ENCODE assay signal across 9 mouse cellular contexts in genomic region chr15:78205192-78205591, GRCm38 (mm10). TPM values are rescaled to one million over a fixed set of nuclear protein-coding genes. Genes with fewer than 3 reads are reported as not detected.
DNase-seq lines count a peak whose midpoint lies in the region; ATAC-seq and TF ChIP-seq lines count a peak whose summit lies in the region.
"Had no signal": no experiment of that assay in that cellular context is flagged by ENCODE, and none has a peak within 500 bp of the region (broad histone marks: within the 10 kb centered on the region; RNA-seq: fewer than 3 reads in every experiment).

No protein-coding gene starts in this region.

- no peak overlapping the region for H3K4me3 ChIP-seq in forebrain, embryonic 14.5 days (ENCODE audit: low read depth, low read length)
- H3K4me3 ChIP-seq in forebrain, embryonic 15.5 days = no peak overlapping the region
- no peak overlapping the region for H3K4me3 ChIP-seq in midbrain, postnatal 0 days (ENCODE audit: low read depth, low read length)
- H3K4me3 ChIP-seq in midbrain, embryonic 10.5 days = no peak overlapping the region
- H3K4me3 ChIP-seq in kidney, postnatal 0 days (replicated peaks; ENCODE audit: low read depth, low read length) = no peak overlapping the region
- H3K4me3 ChIP-seq in stomach, postnatal 0 days (ENCODE audit: low read depth, low read length) = no peak overlapping the region

- ATAC-seq in forebrain, embryonic 14.5 days = peak; percentile 37; the same call in 1 of the 2 replicates
- ATAC-seq in forebrain, embryonic 15.5 days (replicated peaks) = no peak; the same call in 1 of the 2 replicates
- ATAC-seq in midbrain, postnatal 0 days (ENCODE audit: low FRiP score) = 0 out of 2 replicates have a peak, but pooled peaks have one; percentile 38
- no peak for ATAC-seq in kidney, postnatal 0 days (replicated peaks; ENCODE audit: low FRiP score, low read depth)
- ATAC-seq in stomach, postnatal 0 days (ENCODE audit: low FRiP score, low TSS enrichment) = no peak
- no peak for ATAC-seq in inflammation-experienced regulatory T-cells, adult 6 months

- TF ChIP-seq EP300 in stomach, postnatal 0 days (optimal IDR thresholded peaks at IDR 0.05) = no peak

- no peak overlapping the region for H3K9ac ChIP-seq in forebrain, embryonic 14.5 days (ENCODE audit: low read length)
- H3K9ac ChIP-seq in forebrain, embryonic 15.5 days (replicated peaks) = no peak overlapping the region
- no peak overlapping the region for H3K9ac ChIP-seq in midbrain, postnatal 0 days (replicated peaks; ENCODE audit: low read length, poor library complexity, severe bottlenecking)
- no peak overlapping the region for H3K9ac ChIP-seq in kidney, postnatal 0 days (ENCODE audit: low read depth, low read length)
- H3K9ac ChIP-seq in stomach, postnatal 0 days (ENCODE audit: low read length) = no peak overlapping the region
- H3K9ac ChIP-seq: heart, embryonic 13.5 days had no signal

- peaks cover 23% of the 10 kb centered on the region for H3K27me3 ChIP-seq in forebrain, embryonic 14.5 days (replicated peaks; ENCODE audit: control insufficient read depth, insufficient read depth, low read length)
- peaks cover 15% of the 10 kb centered on the region for H3K27me3 ChIP-seq in forebrain, embryonic 15.5 days
- peaks cover 38% of the 10 kb centered on the region for H3K27me3 ChIP-seq in midbrain, postnatal 0 days (ENCODE audit: insufficient read depth, low read length)
- H3K27me3 ChIP-seq in midbrain, embryonic 10.5 days (ENCODE audit: low read depth, poor library complexity, severe bottlenecking) = peaks cover 55% of the 10 kb centered on the region
- peaks cover 24% of the 10 kb centered on the region for H3K27me3 ChIP-seq in kidney, postnatal 0 days (ENCODE audit: insufficient read depth, low read length)
- H3K27me3 ChIP-seq in stomach, postnatal 0 days (ENCODE audit: control insufficient read depth, insufficient read depth, low read length) = peaks cover 2% of the 10 kb centered on the region; the same call in 1 of the 2 replicates

- H3K4me1 ChIP-seq in forebrain, embryonic 14.5 days (ENCODE audit: control insufficient read depth, insufficient read depth, low read length) = peaks cover 8% of the 10 kb centered on the region; the same call in 1 of the 2 replicates
- peaks cover 15% of the 10 kb centered on the region for H3K4me1 ChIP-seq in forebrain, embryonic 15.5 days
- H3K4me1 ChIP-seq in midbrain, postnatal 0 days (ENCODE audit: insufficient read depth, low read length) = peaks cover 3% of the 10 kb centered on the region; the same call in 1 of the 2 replicates
- H3K4me1 ChIP-seq in midbrain, embryonic 10.5 days = peaks cover 12% of the 10 kb centered on the region
- no peaks in the 10 kb centered on the region for H3K4me1 ChIP-seq in kidney, postnatal 0 days (replicated peaks; ENCODE audit: insufficient read depth, low read length)
- no peaks in the 10 kb centered on the region for H3K4me1 ChIP-seq in stomach, postnatal 0 days (replicated peaks; ENCODE audit: control insufficient read depth, insufficient read depth)

- no peaks in the 10 kb centered on the region for H3K36me3 ChIP-seq in forebrain, embryonic 14.5 days (ENCODE audit: control insufficient read depth, insufficient read depth, low read length)
- no peaks in the 10 kb centered on the region for H3K36me3 ChIP-seq in forebrain, embryonic 15.5 days
- no peaks in the 10 kb centered on the region for H3K36me3 ChIP-seq in midbrain, postnatal 0 days (ENCODE audit: insufficient read depth, low read length)
- H3K36me3 ChIP-seq in midbrain, embryonic 10.5 days = no peaks in the 10 kb centered on the region
- H3K36me3 ChIP-seq in kidney, postnatal 0 days (ENCODE audit: insufficient read depth, low read length) = no peaks in the 10 kb centered on the region
- H3K36me3 ChIP-seq in stomach, postnatal 0 days (ENCODE audit: control insufficient read depth, insufficient read depth, low read length) = no peaks in the 10 kb centered on the region
- H3K36me3 ChIP-seq: heart, embryonic 13.5 days had no signal

- no peaks in the 10 kb centered on the region for H3K9me3 ChIP-seq in forebrain, embryonic 14.5 days (replicated peaks; ENCODE audit: control insufficient read depth, low read length)
- H3K9me3 ChIP-seq in forebrain, embryonic 15.5 days = no peaks in the 10 kb centered on the region
- no peaks in the 10 kb centered on the region for H3K9me3 ChIP-seq in midbrain, postnatal 0 days (ENCODE audit: low read length)
- peaks cover 10% of the 10 kb centered on the region; the same call in 1 of the 2 replicates for H3K9me3 ChIP-seq in midbrain, embryonic 10.5 days (replicated peaks)
- no peaks in the 10 kb centered on the region; the same call in 1 of the 2 replicates for H3K9me3 ChIP-seq in kidney, postnatal 0 days (replicated peaks; ENCODE audit: low read length)
- H3K9me3 ChIP-seq in stomach, postnatal 0 days (ENCODE audit: control insufficient read depth, low read length) = no peaks in the 10 kb centered on the region

- 41% methylated on average over 3 of the region's 3 CpGs for WGBS in forebrain, embryonic 14.5 days
- WGBS in forebrain, embryonic 15.5 days = 43% methylated on average over 3 of the region's 3 CpGs
- 43% methylated on average over 3 of the region's 3 CpGs for WGBS in midbrain, postnatal 0 days
- WGBS in midbrain, embryonic 10.5 days = 37% methylated on average over 3 of the region's 3 CpGs
- 37% methylated on average over 3 of the region's 3 CpGs for WGBS in kidney, postnatal 0 days
- 39% methylated on average over 3 of the region's 3 CpGs for WGBS in stomach, postnatal 0 days

- no peak overlapping the region for H3K27ac ChIP-seq in forebrain, embryonic 14.5 days (ENCODE audit: low read depth, low read length)
- no peak overlapping the region for H3K27ac ChIP-seq in forebrain, embryonic 15.5 days (replicated peaks)
- H3K27ac ChIP-seq in midbrain, postnatal 0 days (ENCODE audit: low read depth, low read length) = no peak overlapping the region
- H3K27ac ChIP-seq in midbrain, embryonic 10.5 days (replicated peaks) = no peak overlapping the region
- no peak overlapping the region for H3K27ac ChIP-seq in kidney, postnatal 0 days
- H3K27ac ChIP-seq in stomach, postnatal 0 days (replicated peaks) = no peak overlapping the region
- H3K27ac ChIP-seq: heart, embryonic 13.5 days had no signal

- peak; percentile 55 for DNase-seq in forebrain, embryonic 14.5 days (ENCODE audit: low spot score)
- peak; percentile 70 for DNase-seq in midbrain, postnatal 0 days (ENCODE audit: low spot score)
- DNase-seq in midbrain, embryonic 10.5 days (ENCODE audit: low spot score) = no peak
- DNase-seq in embryo, embryonic 9.5 days (ENCODE audit: extremely low spot score) = peak; percentile 15
- DNase-seq in kidney, postnatal 0 days (ENCODE audit: low spot score) = peak; percentile 14
- DNase-seq in stomach, postnatal 0 days (ENCODE audit: low spot score) = peak; percentile 37

- peak; percentile 60 for TF ChIP-seq CTCF in midbrain, postnatal 0 days (IDR thresholded peaks at IDR 0.05)
- peak; percentile 46; the same call in 1 of the 2 replicates for TF ChIP-seq CTCF in kidney, postnatal 0 days (IDR thresholded peaks at IDR 0.05; ENCODE audit: low read depth)
- peak; percentile 57 for TF ChIP-seq CTCF in stomach, postnatal 0 days (IDR thresholded peaks at IDR 0.05; ENCODE audit: low read depth)

- no peak overlapping the region for H3K4me2 ChIP-seq in forebrain, embryonic 14.5 days (ENCODE audit: low read length)
- H3K4me2 ChIP-seq in forebrain, embryonic 15.5 days (replicated peaks) = no peak overlapping the region
- H3K4me2 ChIP-seq in midbrain, postnatal 0 days (ENCODE audit: low read depth, low read length, poor library complexity, severe bottlenecking) = no peak overlapping the region
- no peak overlapping the region for H3K4me2 ChIP-seq in kidney, postnatal 0 days (ENCODE audit: low read length)
- no peak overlapping the region for H3K4me2 ChIP-seq in stomach, postnatal 0 days (replicated peaks; ENCODE audit: low read depth)

RNA-seq across cellular contexts. Expression of gene Pvalb, which starts 1.0 kb away (rescaled TPM):
- 0.19 and 1.3 TPM in 2 replicates for polyA plus RNA-seq in forebrain, embryonic 14.5 days (2014; fragmentation: Nextera tagmentation; extraction: Ambion mirVana)
- not detected in 2 replicates for polyA plus RNA-seq in forebrain, embryonic 15.5 days (2015; fragmentation: Nextera tagmentation; extraction: Ambion mirVana)
- total RNA-seq in midbrain, postnatal 0 days (2014; rRNA removed) = 0.61 and 3.6 TPM in 2 replicates
- polyA plus RNA-seq in midbrain, postnatal 0 days (2015; fragmentation: Nextera tagmentation; extraction: Ambion mirVana) = 1.9 and 3.3 TPM in 2 replicates
- 0.12 TPM in 1 of 2 replicates, not detected in the other for polyA plus RNA-seq in midbrain, embryonic 10.5 days (2016; fragmentation: Nextera tagmentation; extraction: Ambion mirVana)
- 0.24 and 0.43 TPM in 2 replicates for polyA plus RNA-seq in kidney, postnatal 0 days (2015; fragmentation: Nextera tagmentation; extraction: Ambion mirVana)
- 0.11 TPM in 1 of 2 replicates, not detected in the other for polyA plus RNA-seq in stomach, postnatal 0 days (2015; fragmentation: Nextera tagmentation; extraction: Ambion mirVana)
- polyA plus RNA-seq in inflammation-experienced regulatory T-cells, adult 6 months (2017; shearing (Covaris generic)) = not detected

RNA-seq across cellular contexts. Expression of gene Ift27, which starts 31.3 kb away (rescaled TPM):
- polyA plus RNA-seq in forebrain, embryonic 14.5 days (2014; fragmentation: Nextera tagmentation; extraction: Ambion mirVana) = 137 and 165 TPM in 2 replicates
- polyA plus RNA-seq in forebrain, embryonic 15.5 days (2015; fragmentation: Nextera tagmentation; extraction: Ambion mirVana) = 118 and 120 TPM in 2 replicates
- total RNA-seq in midbrain, postnatal 0 days (2014; rRNA removed) = 29.5 and 37.3 TPM in 2 replicates
- polyA plus RNA-seq in midbrain, postnatal 0 days (2015; fragmentation: Nextera tagmentation; extraction: Ambion mirVana) = 116 and 120 TPM in 2 replicates
- polyA plus RNA-seq in midbrain, embryonic 10.5 days (2016; fragmentation: Nextera tagmentation; extraction: Ambion mirVana) = 172 and 181 TPM in 2 replicates
- polyA plus RNA-seq in kidney, postnatal 0 days (2015; fragmentation: Nextera tagmentation; extraction: Ambion mirVana) = 74.7 and 82.9 TPM in 2 replicates
- polyA plus RNA-seq in stomach, postnatal 0 days (2015; fragmentation: Nextera tagmentation; extraction: Ambion mirVana) = 42.2 and 42.5 TPM in 2 replicates
- polyA plus RNA-seq in inflammation-experienced regulatory T-cells, adult 6 months (2017; shearing (Covaris generic)) = 10 to 100 TPM; 60.2 to 65.9 (median 62.0) TPM

RNA-seq across cellular contexts. Expression of gene Ncf4, which starts 39.4 kb away (rescaled TPM):
- 1.1 TPM in 2 replicates for polyA plus RNA-seq in forebrain, embryonic 14.5 days (2014; fragmentation: Nextera tagmentation; extraction: Ambion mirVana)
- 0.87 and 1.1 TPM in 2 replicates for polyA plus RNA-seq in forebrain, embryonic 15.5 days (2015; fragmentation: Nextera tagmentation; extraction: Ambion mirVana)
- total RNA-seq in midbrain, postnatal 0 days (2014; rRNA removed) = 0.22 and 0.42 TPM in 2 replicates
- 0.65 and 1.1 TPM in 2 replicates for polyA plus RNA-seq in midbrain, postnatal 0 days (2015; fragmentation: Nextera tagmentation; extraction: Ambion mirVana)
- polyA plus RNA-seq in midbrain, embryonic 10.5 days (2016; fragmentation: Nextera tagmentation; extraction: Ambion mirVana) = 3.5 and 6.6 TPM in 2 replicates
- 2.3 and 3.9 TPM in 2 replicates for polyA plus RNA-seq in kidney, postnatal 0 days (2015; fragmentation: Nextera tagmentation; extraction: Ambion mirVana)
- polyA plus RNA-seq in stomach, postnatal 0 days (2015; fragmentation: Nextera tagmentation; extraction: Ambion mirVana) = 2.7 and 2.9 TPM in 2 replicates
- 100 to 1,000 TPM; 145 to 184 (median 174) TPM for polyA plus RNA-seq in inflammation-experienced regulatory T-cells, adult 6 months (2017; shearing (Covaris generic))

Comparison
In these comparisons a context has a peak if more than half of its experiments do, and no peak if none do; other contexts are left out.
1. ATAC-seq: peak in forebrain, embryonic 14.5 days (single experiment) and midbrain, postnatal 0 days (single experiment); none in forebrain, embryonic 15.5 days (single experiment), kidney, postnatal 0 days (single experiment), stomach, postnatal 0 days (single experiment) and inflammation-experienced regulatory T-cells, adult 6 months (single experiment).
2. RNA of gene Ncf4, which starts 39.4 kb away (polyA plus RNA-seq): 145 to 184 TPM in inflammation-experienced regulatory T-cells, adult 6 months; 2.3 to 3.9 TPM in kidney, postnatal 0 days, 3.5 to 6.6 TPM in midbrain, embryonic 10.5 days, 2.7 to 2.9 TPM in stomach, postnatal 0 days, 1.1 TPM in forebrain, embryonic 14.5 days, 0.65 to 1.1 TPM in midbrain, postnatal 0 days and 0.87 to 1.1 TPM in forebrain, embryonic 15.5 days; every median in the first group is over 10 times any median in the second.
3. Peak in every context shown above with its lines, with median percentiles within 50 percentile points of each other: CTCF ChIP-seq.